Comparison of ENCODE assay signal across 26 mouse cellular contexts in genomic region chr6:143519668-143520067, GRCm38 (mm10).
DNase-seq lines count a peak whose midpoint lies in the region; ATAC-seq and TF ChIP-seq lines count a peak whose summit lies in the region.
"Had no signal": no experiment of that assay in that cellular context is flagged by ENCODE, and none has a peak within 500 bp of the region (broad histone marks: within the 10 kb centered on the region; RNA-seq: fewer than 3 reads in every experiment).

No protein-coding gene starts in this region.

- H3K9ac ChIP-seq in hindbrain, embryonic 16.5 days (ENCODE audit: low read depth, low read length) = no peak overlapping the region
- H3K9ac ChIP-seq in midbrain, postnatal 0 days (replicated peaks; ENCODE audit: low read length, poor library complexity, severe bottlenecking) = no peak overlapping the region
- no peak overlapping the region for H3K9ac ChIP-seq in midbrain, embryonic 15.5 days
- H3K9ac ChIP-seq in kidney, embryonic 16.5 days (replicated peaks; ENCODE audit: low read length) = no peak overlapping the region
- H3K9ac ChIP-seq: forebrain, embryonic 12.5 days; limb, embryonic 12.5 days; liver, embryonic 12.5 days; liver, postnatal 0 days; neural tube, embryonic 13.5 days had no signal

- H3K4me2 ChIP-seq in hindbrain, embryonic 16.5 days (ENCODE audit: low read length) = no peak overlapping the region
- H3K4me2 ChIP-seq in midbrain, postnatal 0 days (ENCODE audit: low read depth, low read length, poor library complexity, severe bottlenecking) = no peak overlapping the region
- no peak overlapping the region for H3K4me2 ChIP-seq in midbrain, embryonic 15.5 days
- no peak overlapping the region for H3K4me2 ChIP-seq in kidney, embryonic 16.5 days (replicated peaks; ENCODE audit: low read depth, low read length)
- H3K4me2 ChIP-seq: forebrain, embryonic 12.5 days; heart, embryonic 11.5 days; limb, embryonic 12.5 days; liver, embryonic 12.5 days; midbrain, embryonic 11.5 days; neural tube, embryonic 13.5 days had no signal

- no peaks in the 10 kb centered on the region for H3K27me3 ChIP-seq in hindbrain, embryonic 16.5 days (replicated peaks; ENCODE audit: control insufficient read depth, insufficient read depth, low read length)
- no peaks in the 10 kb centered on the region for H3K27me3 ChIP-seq in hindbrain, embryonic 10.5 days (ENCODE audit: insufficient read depth, poor library complexity, severe bottlenecking)
- H3K27me3 ChIP-seq in midbrain, postnatal 0 days (ENCODE audit: insufficient read depth, low read length) = no peaks in the 10 kb centered on the region
- no peaks in the 10 kb centered on the region for H3K27me3 ChIP-seq in midbrain, embryonic 15.5 days (replicated peaks)
- no peaks in the 10 kb centered on the region for H3K27me3 ChIP-seq in kidney, embryonic 16.5 days (ENCODE audit: insufficient read depth, low read length)
- H3K27me3 ChIP-seq: forebrain, embryonic 12.5 days; limb, embryonic 12.5 days; liver, embryonic 12.5 days; neural tube, embryonic 13.5 days had no signal

- no peaks in the 10 kb centered on the region for H3K9me3 ChIP-seq in hindbrain, embryonic 16.5 days (ENCODE audit: control insufficient read depth, low read length)
- no peaks in the 10 kb centered on the region for H3K9me3 ChIP-seq in hindbrain, embryonic 10.5 days
- H3K9me3 ChIP-seq in midbrain, postnatal 0 days (ENCODE audit: low read length) = no peaks in the 10 kb centered on the region
- H3K9me3 ChIP-seq in midbrain, embryonic 15.5 days = no peaks in the 10 kb centered on the region
- no peaks in the 10 kb centered on the region for H3K9me3 ChIP-seq in kidney, embryonic 16.5 days (ENCODE audit: low read length)
- H3K9me3 ChIP-seq: forebrain, embryonic 12.5 days; limb, embryonic 12.5 days; neural tube, embryonic 13.5 days had no signal

- H3K27ac ChIP-seq in hindbrain, embryonic 16.5 days (ENCODE audit: low read depth, low read length) = no peak overlapping the region
- no peak overlapping the region for H3K27ac ChIP-seq in hindbrain, embryonic 10.5 days
- H3K27ac ChIP-seq in midbrain, postnatal 0 days (ENCODE audit: low read depth, low read length) = no peak overlapping the region
- H3K27ac ChIP-seq in midbrain, embryonic 15.5 days = no peak overlapping the region
- no peak overlapping the region for H3K27ac ChIP-seq in kidney, embryonic 16.5 days (ENCODE audit: low read length)
- H3K27ac ChIP-seq: forebrain, embryonic 12.5 days; limb, embryonic 12.5 days; liver, embryonic 12.5 days; neural tube, embryonic 13.5 days had no signal

- peak; percentile 4 for DNase-seq in cerebellum, adult 11-12 months
- no peak for DNase-seq in cerebellum, adult 8-10 months
- DNase-seq in hindbrain, embryonic 10.5 days (ENCODE audit: low spot score) = no peak
- DNase-seq in midbrain, postnatal 0 days (ENCODE audit: low spot score) = peak; percentile 39
- DNase-seq: adrenal gland, adult 8-10 months; gastrocnemius, postnatal 14 days; heart, postnatal 36 days; kidney, adult 8-10 months; kidney, postnatal 10 days; layer of hippocampus, postnatal 36 days; liver, postnatal 0 days; lung, postnatal 36 days; thymus, adult 2 months; thymus, postnatal 36 days had no signal

- no peaks in the 10 kb centered on the region for H3K36me3 ChIP-seq in hindbrain, embryonic 16.5 days (ENCODE audit: control insufficient read depth, insufficient read depth, low read length)
- H3K36me3 ChIP-seq in hindbrain, embryonic 10.5 days = no peaks in the 10 kb centered on the region
- H3K36me3 ChIP-seq in midbrain, postnatal 0 days (ENCODE audit: insufficient read depth, low read length) = no peaks in the 10 kb centered on the region
- H3K36me3 ChIP-seq in midbrain, embryonic 15.5 days (replicated peaks) = no peaks in the 10 kb centered on the region
- H3K36me3 ChIP-seq in kidney, embryonic 16.5 days (ENCODE audit: insufficient read depth, low read length) = no peaks in the 10 kb centered on the region
- H3K36me3 ChIP-seq: forebrain, embryonic 12.5 days; G1E; limb, embryonic 12.5 days; liver, embryonic 12.5 days; neural tube, embryonic 13.5 days had no signal

- no peaks in the 10 kb centered on the region for H3K4me1 ChIP-seq in hindbrain, embryonic 16.5 days (ENCODE audit: control insufficient read depth, insufficient read depth, low read depth, low read length)
- no peaks in the 10 kb centered on the region for H3K4me1 ChIP-seq in hindbrain, embryonic 10.5 days (replicated peaks)
- no peaks in the 10 kb centered on the region for H3K4me1 ChIP-seq in midbrain, postnatal 0 days (ENCODE audit: insufficient read depth, low read length)
- no peaks in the 10 kb centered on the region for H3K4me1 ChIP-seq in midbrain, embryonic 15.5 days
- no peaks in the 10 kb centered on the region for H3K4me1 ChIP-seq in kidney, embryonic 16.5 days (ENCODE audit: insufficient read depth, low read length)
- H3K4me1 ChIP-seq: forebrain, embryonic 12.5 days; limb, embryonic 12.5 days; liver, embryonic 12.5 days; neural tube, embryonic 13.5 days had no signal

- no peak overlapping the region for H3K4me3 ChIP-seq in hindbrain, embryonic 16.5 days (ENCODE audit: low read length)
- H3K4me3 ChIP-seq in hindbrain, embryonic 10.5 days = no peak overlapping the region
- H3K4me3 ChIP-seq in midbrain, postnatal 0 days (ENCODE audit: low read depth, low read length) = no peak overlapping the region
- no peak overlapping the region for H3K4me3 ChIP-seq in midbrain, embryonic 15.5 days
- H3K4me3 ChIP-seq in kidney, embryonic 16.5 days (ENCODE audit: low read length) = no peak overlapping the region
- H3K4me3 ChIP-seq: erythroblast, embryonic 14.5 days; forebrain, embryonic 12.5 days; limb, embryonic 12.5 days; liver, embryonic 12.5 days; neural tube, embryonic 13.5 days had no signal

- peak; percentile 52; the same call in 1 of the 2 replicates for ATAC-seq in hindbrain, embryonic 16.5 days
- no peak; the same call in 1 of the 2 replicates for ATAC-seq in midbrain, postnatal 0 days (ENCODE audit: low FRiP score)
- ATAC-seq in midbrain, embryonic 15.5 days (replicated peaks) = no peak
- ATAC-seq in kidney, embryonic 16.5 days (ENCODE audit: low FRiP score, low TSS enrichment) = no peak
- ATAC-seq: inflammation-experienced regulatory T-cells, adult 6 months; liver, embryonic 12.5 days; liver, postnatal 0 days had no signal

- no peak for TF ChIP-seq CTCF in midbrain, postnatal 0 days (IDR thresholded peaks at IDR 0.05)

- 62% methylated on average over 5 of the region's 5 CpGs for WGBS in hindbrain, embryonic 16.5 days
- 92% methylated on average over 5 of the region's 5 CpGs for WGBS in hindbrain, embryonic 10.5 days
- WGBS in midbrain, postnatal 0 days = 91% methylated on average over 5 of the region's 5 CpGs
- 87% methylated on average over 5 of the region's 5 CpGs for WGBS in midbrain, embryonic 15.5 days
- 89% methylated on average over 5 of the region's 5 CpGs for WGBS in kidney, embryonic 16.5 days

Comparison
In these comparisons a context has a peak if more than half of its experiments do, and no peak if none do; other contexts are left out.
1. DNase-seq: peak in cerebellum, adult 11-12 months (single experiment) and midbrain, postnatal 0 days (single experiment); none in cerebellum, adult 8-10 months (single experiment) and hindbrain, embryonic 10.5 days (single experiment).